Mouse (Mus musculus) heart, embryonic 16.5 days (tissue): ENCODE data around the gene Mapkapk3. TPM values are rescaled to one million over a fixed set of nuclear protein-coding genes. Genes with fewer than 3 reads are reported as not detected.

Experiments
- ATAC-seq: fragments of 200-750 bp; cut with Nextera tagmentation; replicated peaks from 2 replicates; pipeline ENCODE4 v1.8.0; 2017; ENCODE audit warnings: moderate number of reproducible peaks; ENCODE audit not compliant: insufficient read depth, low FRiP score; ENCODE audit errors: extremely low read depth
- H3K27ac ChIP-seq: fragments of 300-500 bp; sonication (generic); 2 replicates; pipeline ENCODE4 v1.5.1; 2014; ENCODE audit warnings: mild to moderate bottlenecking, low read length, control low read depth, moderate library complexity
- H3K27me3 ChIP-seq: fragments of 300-500 bp; sonication (generic); 2 replicates; pipeline ENCODE4 v1.6.1; 2014; ENCODE audit warnings: low read length, mixed read lengths; ENCODE audit not compliant: control insufficient read depth, insufficient read depth
- H3K36me3 ChIP-seq: fragments of 300-500 bp; sonication (generic); 2 replicates; pipeline ENCODE4 v1.6.1; 2014; ENCODE audit not compliant: control insufficient read depth, insufficient read depth
- H3K4me1 ChIP-seq: fragments of 300-500 bp; sonication (generic); 2 replicates; pipeline ENCODE4 v1.6.1; 2014; ENCODE audit warnings: low read length, mixed read lengths; ENCODE audit not compliant: control insufficient read depth, insufficient read depth
- H3K4me2 ChIP-seq: fragments of 300-500 bp; sonication (generic); 2 replicates; pipeline ENCODE4 v1.6.1; 2014; ENCODE audit warnings: low read depth, mild to moderate bottlenecking, control low read depth, low read length
- H3K4me3 ChIP-seq: fragments of 300-500 bp; sonication (generic); 2 replicates; pipeline ENCODE4 v1.5.1; 2014; ENCODE audit warnings: mild to moderate bottlenecking, control low read depth, low read length
- H3K9ac ChIP-seq: fragments of 300-500 bp; sonication (generic); 2 replicates; pipeline ENCODE4 v1.6.1; 2014; ENCODE audit warnings: low read length, control low read depth
- H3K9me3 ChIP-seq: fragments of 300-500 bp; sonication (generic); replicated peaks from 2 replicates; pipeline ENCODE4 v1.6.1; 2016; ENCODE audit warnings: low read length; ENCODE audit not compliant: control insufficient read depth
- WGBS: fragments of 180-500 bp; shearing (Covaris S2); extraction: QIAGEN DNeasy Blood & Tissue Kit; methylation state at CpG from one replicate; pipeline ENCODE4 v1.1.7; 2014; 5-methylcytosine and 5-hydroxymethylcytosine counted together
- polyA plus RNA-seq: library from polyadenylated mRNA; unstranded; fragments of >200 nt; fragmentation: Nextera tagmentation; extraction: Ambion mirVana; gene quantifications from 2 replicates; pipeline ENCODE4 v1.2.1, GENCODE M21; 2015

Mapkapk3 gene
- polyA plus RNA-seq, 1 experiment from 2014 or later = 13.1 TPM

- no peak overlapping the region; the same call in 1 of the 2 replicates for H3K27ac ChIP-seq
- H3K4me2 ChIP-seq = no peak overlapping the region
Observed at GRCm38 (mm10) chr9:107278527-107279377, 10.9 kb downstream of the Mapkapk3 start.

GRCm38 (mm10) chr9:107278126-107278525 lies 11.6 kb downstream of the Mapkapk3 start:
- WGBS = 57% methylated on average over 4 of the region's 4 CpGs
- H3K4me2 ChIP-seq = no peak overlapping the region

More at GRCm38 (mm10) chr9:107278527-107279377, 10.9 kb downstream of the Mapkapk3 start:
- no peak overlapping the region for H3K9ac ChIP-seq
- no peaks in the 10 kb centered on the region for H3K27me3 ChIP-seq
- peak; percentile 50; the same call in 1 of the 2 replicates for ATAC-seq
- H3K4me1 ChIP-seq = peaks cover 20% of the 10 kb centered on the region
- WGBS = 45% methylated on average over 8 of the region's 8 CpGs
- no peaks in the 10 kb centered on the region for H3K36me3 ChIP-seq
- H3K9me3 ChIP-seq = no peaks in the 10 kb centered on the region
- no peak overlapping the region for H3K4me3 ChIP-seq

GRCm38 (mm10) chr9:107277603-107278002 lies 12.1 kb downstream of the Mapkapk3 start:
- Histone ChIP-seq H3K4me1 (peaks cover 20% of the 10 kb centered on the region), H3K9ac (no peak overlapping the region), H3K4me2 (no peak overlapping the region), H3K27me3 (no peaks in the 10 kb centered on the region), H3K27ac (no peak overlapping the region), H3K36me3 (no peaks in the 10 kb centered on the region), H3K4me3 (no peak overlapping the region), H3K9me3 (no peaks in the 10 kb centered on the region)
- 82% methylated on average over 7 of the region's 7 CpGs for WGBS
- ATAC-seq = no peak

More at GRCm38 (mm10) chr9:107278126-107278525, 11.6 kb downstream of the Mapkapk3 start:
- Histone ChIP-seq H3K4me3 (no peak overlapping the region), H3K9me3 (no peaks in the 10 kb centered on the region), H3K4me1 (peaks cover 20% of the 10 kb centered on the region), H3K9ac (no peak overlapping the region), H3K27ac (no peak overlapping the region), H3K27me3 (no peaks in the 10 kb centered on the region), H3K36me3 (no peaks in the 10 kb centered on the region)
- ATAC-seq = no peak

GRCm38 (mm10) chr9:107275710-107276109 lies 14.0 kb downstream of the Mapkapk3 start:
- Histone ChIP-seq H3K4me1 (peaks cover 24% of the 10 kb centered on the region), H3K4me2 (no peak overlapping the region), H3K27me3 (no peaks in the 10 kb centered on the region), H3K27ac (no peak overlapping the region), H3K9me3 (no peaks in the 10 kb centered on the region), H3K36me3 (no peaks in the 10 kb centered on the region), H3K9ac (no peak overlapping the region), H3K4me3 (no peak overlapping the region)
- no peak for ATAC-seq
- 73% methylated on average over 5 of the region's 5 CpGs for WGBS

GRCm38 (mm10) chr9:107274751-107275150 lies 14.9 kb downstream of the Mapkapk3 start:
- ATAC-seq = no peak
- H3K27ac ChIP-seq = no peak overlapping the region
- 83% methylated on average over 6 of the region's 6 CpGs for WGBS
- no peaks in the 10 kb centered on the region for H3K27me3 ChIP-seq
- H3K9ac ChIP-seq = no peak overlapping the region
- no peak overlapping the region for H3K4me2 ChIP-seq
- H3K36me3 ChIP-seq = no peaks in the 10 kb centered on the region
- H3K4me1 ChIP-seq = peaks cover 16% of the 10 kb centered on the region
- H3K4me3 ChIP-seq = no peak overlapping the region
- H3K9me3 ChIP-seq = no peaks in the 10 kb centered on the region

GRCm38 (mm10) chr9:107273184-107273583 lies 16.5 kb downstream of the Mapkapk3 start:
- WGBS = 63% methylated on average over 10 of the region's 10 CpGs
- Histone ChIP-seq H3K4me2 (no peak overlapping the region), H3K4me1 (peaks cover 4% of the 10 kb centered on the region; the same call in 1 of the 2 replicates), H3K9ac (no peak overlapping the region), H3K36me3 (no peaks in the 10 kb centered on the region), H3K27ac (no peak overlapping the region), H3K9me3 (no peaks in the 10 kb centered on the region), H3K27me3 (no peaks in the 10 kb centered on the region), H3K4me3 (no peak overlapping the region)
- ATAC-seq = no peak

GRCm38 (mm10) chr9:107272284-107272683 lies 17.4 kb downstream of the Mapkapk3 start:
- no peak overlapping the region for H3K9ac ChIP-seq
- peaks cover 4% of the 10 kb centered on the region; the same call in 1 of the 2 replicates for H3K4me1 ChIP-seq
- H3K4me2 ChIP-seq = no peak overlapping the region
- H3K27ac ChIP-seq = no peak overlapping the region
- no peaks in the 10 kb centered on the region for H3K9me3 ChIP-seq
- ATAC-seq = peak; percentile 50; the same call in 1 of the 2 replicates
- no peak overlapping the region for H3K4me3 ChIP-seq
- no peaks in the 10 kb centered on the region for H3K27me3 ChIP-seq
- no peaks in the 10 kb centered on the region for H3K36me3 ChIP-seq
- WGBS = 24% methylated on average over 4 of the region's 4 CpGs

- WGBS = 68% methylated on average over 7 of the region's 7 CpGs
- no peak for ATAC-seq
- H3K9me3 ChIP-seq = no peaks in the 10 kb centered on the region
- H3K27me3 ChIP-seq = no peaks in the 10 kb centered on the region
- H3K27ac ChIP-seq = no peak overlapping the region
- no peak overlapping the region for H3K9ac ChIP-seq
- no peak overlapping the region for H3K4me2 ChIP-seq
- peaks cover 4% of the 10 kb centered on the region; the same call in 1 of the 2 replicates for H3K4me1 ChIP-seq
- H3K36me3 ChIP-seq = no peaks in the 10 kb centered on the region
- no peak overlapping the region for H3K4me3 ChIP-seq
Observed at GRCm38 (mm10) chr9:107271177-107271938, 18.3 kb downstream of the Mapkapk3 start.

GRCm38 (mm10) chr9:107269772-107270171 lies 19.9 kb downstream of the Mapkapk3 start:
- Histone ChIP-seq H3K27ac (no peak overlapping the region), H3K9ac (no peak overlapping the region), H3K4me2 (no peak overlapping the region), H3K4me3 (no peak overlapping the region), H3K9me3 (no peaks in the 10 kb centered on the region), H3K4me1 (peaks cover 4% of the 10 kb centered on the region; the same call in 1 of the 2 replicates), H3K27me3 (no peaks in the 10 kb centered on the region; the same call in 1 of the 2 replicates), H3K36me3 (no peaks in the 10 kb centered on the region)
- ATAC-seq = no peak
- 83% methylated on average over 1 of the region's 1 CpGs for WGBS
